Mouse (Mus musculus) forebrain, embryonic 14.5 days (tissue): Measurements from ENCODE around the gene Sypl2. TPM values are rescaled to one million over a fixed set of nuclear protein-coding genes. Genes with fewer than 3 reads are reported as not detected.
"Not testable (repeated sequence)": the region's sequence is repeated elsewhere in the genome, so short reads cannot be mapped to it uniquely, and the experiment has no call there.

ENCODE experiments used
- ATAC-seq: fragments of 200-750 bp; cut with Nextera tagmentation; 2 replicates; pipeline ENCODE4 v1.8.0; 2017; ENCODE audit warnings: mild to moderate bottlenecking, moderate library complexity
- DNase-seq: peaks from one replicate; pipeline ENCODE4 v3.0.0-alpha.2; 2015; ENCODE audit warnings: low spot score
- H3K27ac ChIP-seq: fragments of 300-500 bp; sonication (generic); 2 replicates; pipeline ENCODE4 v1.5.1; 2014; ENCODE audit warnings: low read depth, mild to moderate bottlenecking, control low read depth, low read length, moderate library complexity
- H3K27me3 ChIP-seq: fragments of 300-500 bp; sonication (generic); replicated peaks from 2 replicates; pipeline ENCODE4 v1.6.1; 2014; ENCODE audit warnings: low read length, control low read depth, mixed read lengths; ENCODE audit not compliant: control insufficient read depth, insufficient read depth
- H3K36me3 ChIP-seq: fragments of 300-500 bp; sonication (generic); 2 replicates; pipeline ENCODE4 v1.6.1; 2014; ENCODE audit warnings: low read length, control low read depth; ENCODE audit not compliant: control insufficient read depth, insufficient read depth
- H3K4me1 ChIP-seq: fragments of 300-500 bp; sonication (generic); 2 replicates; pipeline ENCODE4 v1.6.1; 2014; ENCODE audit warnings: antibody characterized with exemption, low read length, control low read depth; ENCODE audit not compliant: control insufficient read depth, insufficient read depth
- H3K4me2 ChIP-seq: fragments of 300-500 bp; sonication (generic); 2 replicates; pipeline ENCODE4 v1.6.1; 2014; ENCODE audit warnings: mild to moderate bottlenecking, control low read depth, low read length
- H3K4me3 ChIP-seq: fragments of 300-500 bp; sonication (generic); 2 replicates; pipeline ENCODE4 v1.5.1; 2014; ENCODE audit warnings: low read depth, low read length, control low read depth
- H3K9ac ChIP-seq: fragments of 300-500 bp; sonication (generic); 2 replicates; pipeline ENCODE4 v1.6.1; 2014; ENCODE audit warnings: mild to moderate bottlenecking, low read length, control low read depth, moderate library complexity
- H3K9me3 ChIP-seq: fragments of 300-500 bp; sonication (generic); replicated peaks from 2 replicates; pipeline ENCODE4 v1.6.1; 2016; ENCODE audit warnings: low read length, control low read depth, mixed read lengths; ENCODE audit not compliant: control insufficient read depth
- WGBS: fragments of 180-500 bp; shearing (Covaris S2); extraction: QIAGEN DNeasy Blood & Tissue Kit; methylation state at CpG from one replicate; pipeline ENCODE4 v1.1.7; 2014; 5-methylcytosine and 5-hydroxymethylcytosine counted together
- polyA plus RNA-seq: library from polyadenylated mRNA; unstranded; fragments of >200 nt; fragmentation: Nextera tagmentation; extraction: Ambion mirVana; gene quantifications from 2 replicates; pipeline ENCODE4 v1.2.1, GENCODE M21; 2014

Gene Sypl2
- 1.5 and 1.8 TPM in 2 replicates for polyA plus RNA-seq

DNA sequence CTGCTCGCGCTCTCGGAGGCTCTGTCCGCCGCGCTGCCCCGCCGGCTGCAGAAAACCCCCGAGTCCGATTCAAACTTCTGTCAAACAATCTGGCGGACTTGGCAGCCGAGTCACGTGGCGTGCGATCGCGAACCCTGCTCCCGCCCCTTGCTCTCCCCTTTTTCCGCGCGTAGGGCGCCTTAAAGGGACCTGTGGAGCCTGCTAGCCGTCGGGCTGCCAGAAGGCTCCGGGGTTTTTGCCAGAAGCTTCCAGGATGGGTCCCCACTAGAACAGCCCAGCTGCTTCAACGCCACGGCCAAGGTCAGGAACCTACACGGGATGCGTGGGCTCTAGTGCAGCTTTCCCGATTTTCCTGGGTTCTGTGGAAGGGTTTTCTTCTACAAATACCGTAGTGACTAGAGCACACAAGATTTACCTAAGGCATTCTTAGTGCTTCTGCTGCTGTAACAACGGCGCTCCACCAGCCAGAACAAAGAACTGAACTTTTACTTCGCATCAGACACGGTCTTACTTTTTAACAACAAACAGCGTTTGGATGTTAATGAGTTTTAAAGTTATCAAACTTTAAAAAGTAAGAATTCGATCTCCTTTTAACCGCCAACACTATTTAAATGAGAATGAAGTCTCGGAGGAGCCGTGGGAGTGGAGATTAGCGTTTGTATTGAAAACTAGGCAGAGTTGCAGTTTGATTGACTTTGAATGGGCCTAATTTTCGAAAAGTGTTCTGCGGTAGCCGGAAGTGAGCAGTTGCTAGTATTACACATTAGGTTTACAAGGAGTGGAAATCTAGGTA is at the start of gene Sypl2:
TSS of gene Sypl2 (minus strand) at position 91 of the 793 bp plus-strand sequence.
- peaks cover 30% of the 10 kb centered on the region for H3K27me3 ChIP-seq
- 1% methylated on average over 44 of the region's 44 CpGs for WGBS

GRCm38 (mm10) chr3:108259319-108259718 is 32.9 kb upstream of the Sypl2 start:
- ATAC-seq (no peak), DNase-seq (no peak)
- 78% methylated on average over 3 of the region's 3 CpGs for WGBS
- peaks cover 17% of the 10 kb centered on the region for H3K4me1 ChIP-seq
- H3K36me3 ChIP-seq, result peaks cover 18% of the 10 kb centered on the region
- no peak overlapping the region for H3K9ac ChIP-seq
- H3K4me3 ChIP-seq, result no peak overlapping the region
- no peak overlapping the region for H3K4me2 ChIP-seq
- H3K27me3 ChIP-seq, result no peaks in the 10 kb centered on the region
- no peak overlapping the region for H3K27ac ChIP-seq
- H3K9me3 ChIP-seq, result no peaks in the 10 kb centered on the region

More for the DNA sequence above, at the start of gene Sypl2:
- Histone ChIP-seq H3K9me3 (no peaks in the 10 kb centered on the region), H3K4me2 (peak within 1 kb of the TSS; percentile 71), H3K27ac (no peak within 1 kb of the TSS), H3K36me3 (no peaks in the 10 kb centered on the region), H3K4me1 (peaks cover 9% of the 10 kb centered on the region; the same call in 1 of the 2 replicates), H3K9ac (peak within 1 kb of the TSS; percentile 56), H3K4me3 (peak within 1 kb of the TSS; percentile 40)
- DNase-seq (peak; percentile 69), ATAC-seq (peak; percentile 70)

GRCm38 (mm10) chr3:108257831-108258500 is 31.5 kb upstream of the Sypl2 start:
- ATAC-seq, result no peak
- Histone ChIP-seq H3K9me3 (no peaks in the 10 kb centered on the region), H3K36me3 (peaks cover 10% of the 10 kb centered on the region), H3K4me3 (peak overlapping the region; percentile 93), H3K4me1 (peaks cover 17% of the 10 kb centered on the region), H3K4me2 (peak overlapping the region; percentile 89), H3K9ac (peak overlapping the region; percentile 84), H3K27me3 (no peaks in the 10 kb centered on the region), H3K27ac (no peak overlapping the region)
- no peak for DNase-seq
- 77% methylated on average over 3 of the region's 3 CpGs for WGBS

DNA sequence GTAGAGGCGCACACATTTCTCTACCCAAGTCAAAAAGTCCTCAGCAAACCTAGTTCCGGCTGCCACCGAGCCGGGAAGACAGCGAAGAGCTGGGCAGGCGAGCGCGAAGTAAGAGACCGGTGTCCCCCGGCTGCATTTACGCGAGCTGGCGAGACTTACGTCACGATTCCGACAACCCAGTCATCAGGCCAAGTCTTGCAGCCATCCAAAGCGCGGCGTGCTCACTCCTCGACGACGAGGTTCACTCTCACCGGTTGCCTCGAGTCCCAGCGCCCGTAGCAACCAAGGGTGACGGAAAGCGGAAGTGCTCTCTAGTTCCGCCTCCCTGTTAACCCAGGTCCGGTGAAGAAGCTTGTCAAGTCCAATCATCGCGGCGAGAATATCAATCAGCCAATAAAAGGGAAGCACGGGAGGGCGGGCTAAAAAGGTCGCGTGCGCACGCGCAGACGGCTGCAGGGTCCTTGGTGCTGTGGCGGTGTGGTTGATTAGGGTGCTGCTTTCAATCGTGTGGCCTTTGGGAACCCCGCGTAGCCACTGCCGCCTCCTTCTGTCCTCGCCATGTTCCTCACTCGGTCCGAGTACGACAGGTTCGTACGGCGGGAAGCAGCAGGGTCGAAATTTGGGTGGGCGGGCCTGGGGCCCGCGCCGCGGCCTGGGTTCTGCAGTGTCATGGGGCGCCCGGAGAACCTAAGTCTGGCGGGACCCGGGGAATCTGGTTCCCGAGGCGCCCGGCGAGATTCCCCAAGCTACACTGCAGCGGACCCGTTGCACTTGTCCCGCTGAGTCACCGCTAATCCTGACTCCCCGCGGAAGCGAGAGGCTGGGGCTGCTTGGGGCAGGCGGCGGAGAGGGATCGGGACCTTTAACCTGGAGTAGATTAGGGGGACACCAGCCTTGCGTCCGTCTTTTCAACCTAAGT is 30.5 kb upstream of the Sypl2 start, which contains the start of gene Psma5:
TSS of gene Psma5 (plus strand) at position 208 of the 919 bp plus-strand sequence.
- Histone ChIP-seq H3K9ac (peak within 1 kb of the TSS; percentile 84), H3K27ac (no peak within 1 kb of the TSS), H3K27me3 (no peaks in the 10 kb centered on the region), H3K4me1 (peaks cover 17% of the 10 kb centered on the region), H3K4me3 (peak within 1 kb of the TSS; percentile 93), H3K9me3 (no peaks in the 10 kb centered on the region), H3K4me2 (peak within 1 kb of the TSS; percentile 89), H3K36me3 (peaks cover 2% of the 10 kb centered on the region)
- peak; percentile 99 for DNase-seq
- peak; percentile 100 for ATAC-seq
- under 1% methylated on average over 79 of the region's 79 CpGs for WGBS

GRCm38 (mm10) chr3:108246857-108247256 is 20.4 kb upstream of the Sypl2 start:
- DNase-seq, result no peak

GRCm38 (mm10) chr3:108241243-108241839 is 14.9 kb upstream of the Sypl2 start:
- no peak overlapping the region for H3K4me3 ChIP-seq
- H3K4me2 ChIP-seq, result no peak overlapping the region
- DNase-seq (no peak), ATAC-seq (no peak)
- H3K36me3 ChIP-seq, result no peaks in the 10 kb centered on the region
- H3K4me1 ChIP-seq, result no peaks in the 10 kb centered on the region
- no peaks in the 10 kb centered on the region for H3K9me3 ChIP-seq
- WGBS, result 93% methylated on average over 3 of the region's 3 CpGs
- H3K27ac ChIP-seq, result no peak overlapping the region
- no peaks in the 10 kb centered on the region for H3K27me3 ChIP-seq
- H3K9ac ChIP-seq, result no peak overlapping the region

More at GRCm38 (mm10) chr3:108246857-108247256, 20.4 kb upstream of the Sypl2 start:
- Histone ChIP-seq H3K4me2 (no peak overlapping the region), H3K9ac (no peak overlapping the region), H3K27me3 (no peaks in the 10 kb centered on the region), H3K36me3 (no peaks in the 10 kb centered on the region), H3K4me3 (no peak overlapping the region), H3K4me1 (no peaks in the 10 kb centered on the region), H3K9me3 (no peaks in the 10 kb centered on the region), H3K27ac (no peak overlapping the region)
- 86% methylated on average over 2 of the region's 2 CpGs for WGBS
- ATAC-seq, result no peak

GRCm38 (mm10) chr3:108237474-108238102 is 11.1 kb upstream of the Sypl2 start:
- H3K27me3 ChIP-seq, H3K9me3 ChIP-seq, H3K4me2 ChIP-seq, ATAC-seq, H3K36me3 ChIP-seq, H3K4me3 ChIP-seq, H3K4me1 ChIP-seq, H3K27ac ChIP-seq, H3K9ac ChIP-seq, DNase-seq: not testable (repeated sequence)
- 90% methylated on average over 4 of the region's 4 CpGs for WGBS

DNA sequence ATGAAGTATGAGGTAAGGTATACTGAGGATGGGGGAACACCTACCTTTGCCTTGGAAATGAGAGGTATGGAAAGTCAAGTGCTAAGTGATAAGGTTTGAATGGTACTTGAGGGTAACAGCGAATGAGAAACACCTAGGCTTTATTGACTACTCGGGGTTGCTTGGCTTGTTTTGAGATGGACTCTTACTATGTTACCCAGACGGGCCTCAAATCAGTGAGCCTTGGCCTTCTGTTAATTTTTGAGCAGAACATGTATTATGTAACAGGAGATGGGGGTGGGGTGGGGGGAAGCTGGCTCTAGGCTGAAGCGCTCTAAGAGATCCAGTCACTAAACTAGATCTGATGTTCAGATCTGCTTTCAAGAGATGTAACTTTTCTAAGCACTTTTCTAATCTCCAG is 5.2 kb upstream of the Sypl2 start:
- H3K9me3 ChIP-seq, result no peaks in the 10 kb centered on the region
- H3K36me3 ChIP-seq, result no peaks in the 10 kb centered on the region
- no peak for DNase-seq
- no peak for ATAC-seq
- no peak overlapping the region for H3K4me3 ChIP-seq
- H3K4me2 ChIP-seq, result no peak overlapping the region
- 80% methylated on average over 4 of the region's 4 CpGs for WGBS
- no peak overlapping the region for H3K27ac ChIP-seq
- peaks cover 2% of the 10 kb centered on the region; the same call in 1 of the 2 replicates for H3K4me1 ChIP-seq
- H3K9ac ChIP-seq, result no peak overlapping the region
- peaks cover 11% of the 10 kb centered on the region; the same call in 1 of the 2 replicates for H3K27me3 ChIP-seq
